Mouse (Mus musculus) G1E (cell line): ENCODE measurements around the gene Scrn1. TPM values are rescaled to one million over a fixed set of nuclear protein-coding genes. Genes with fewer than 3 reads are reported as not detected.

Source experiments
- ATAC-seq: 2 replicates; pipeline ENCODE4 v1.8.0; 2016; ENCODE audit warnings: mild to moderate bottlenecking; ENCODE audit not compliant: insufficient number of reproducible peaks, poor library complexity, low FRiP score, severe bottlenecking; ENCODE audit errors: extremely low read depth
- DNase-seq: peaks from one replicate; pipeline ENCODE4 v3.0.0; 2012; ENCODE audit warnings: low spot score
- H3K27me3 ChIP-seq: 2 replicates; pipeline ENCODE4 v1.6.1; 2012; ENCODE audit warnings: mild to moderate bottlenecking, low read length, inconsistent platforms; ENCODE audit not compliant: insufficient read depth
- H3K36me3 ChIP-seq: replicated peaks from 2 replicates; pipeline ENCODE3; 2012; ENCODE audit warnings: mild to moderate bottlenecking, inconsistent platforms
- H3K4me1 ChIP-seq: 2 replicates; pipeline ENCODE4 v1.6.1; 2012; ENCODE audit warnings: low read depth, low read length, inconsistent platforms, mixed read lengths; ENCODE audit not compliant: insufficient read depth
- H3K4me3 ChIP-seq: 2 replicates; pipeline ENCODE4 v1.5.1; 2012; ENCODE audit warnings: low read depth, mild to moderate bottlenecking, inconsistent platforms, low read length, moderate library complexity, mixed read lengths
- H3K9me3 ChIP-seq: replicated peaks from 2 replicates; pipeline ENCODE4 v1.6.1; 2012; ENCODE audit warnings: inconsistent platforms
- CTCF ChIP-seq: IDR thresholded peaks from 2 replicates; pipeline ENCODE4 v1.5.1; 2012; ENCODE audit warnings: low read depth, low read length, inconsistent platforms, mixed read lengths
- GATA1 ChIP-seq: IDR thresholded peaks from 2 replicates; pipeline ENCODE4 v1.6.1; 2012; ENCODE audit warnings: borderline replicate concordance, low read length, inconsistent platforms, mixed read lengths
- GATA2 ChIP-seq: IDR thresholded peaks from 2 replicates; pipeline ENCODE4 v1.6.1; 2012; ENCODE audit warnings: low read depth, low read length, inconsistent platforms, borderline replicate concordance
- POLR2AphosphoS5 ChIP-seq: IDR thresholded peaks from 2 replicates; pipeline ENCODE4 v1.6.1; 2012; ENCODE audit warnings: low read depth, low read length, inconsistent platforms; ENCODE audit not compliant: insufficient replicate concordance
- TAL1 ChIP-seq: conservative IDR thresholded peaks from 2 replicates; pipeline ENCODE4 v1.6.1; 2012; ENCODE audit warnings: low read depth, low read length, inconsistent platforms, mixed read lengths
- polyA plus RNA-seq: library from polyadenylated mRNA; stranded (reverse); fragments of >175 nt; gene quantifications from 2 replicates; pipeline ENCODE4 v1.2.3, GENCODE M21; 2012
- total RNA-seq, 2 experiments: library from RNA; stranded (forward) in 1 of 2; stranded (reverse) in 1 of 2; fragments of 200-1000 nt in 1 of 2; fragments of >200 nt in 1 of 2; fragmentation: Nextera tagmentation in 1 of 2; gene quantifications; 2 replicates each; pipeline ENCODE4 v1.2.3; 2014 to 2017

Scrn1 gene
- total and polyA plus RNA-seq, 3 experiments: 0.55 TPM; not detected in 2

DNA sequence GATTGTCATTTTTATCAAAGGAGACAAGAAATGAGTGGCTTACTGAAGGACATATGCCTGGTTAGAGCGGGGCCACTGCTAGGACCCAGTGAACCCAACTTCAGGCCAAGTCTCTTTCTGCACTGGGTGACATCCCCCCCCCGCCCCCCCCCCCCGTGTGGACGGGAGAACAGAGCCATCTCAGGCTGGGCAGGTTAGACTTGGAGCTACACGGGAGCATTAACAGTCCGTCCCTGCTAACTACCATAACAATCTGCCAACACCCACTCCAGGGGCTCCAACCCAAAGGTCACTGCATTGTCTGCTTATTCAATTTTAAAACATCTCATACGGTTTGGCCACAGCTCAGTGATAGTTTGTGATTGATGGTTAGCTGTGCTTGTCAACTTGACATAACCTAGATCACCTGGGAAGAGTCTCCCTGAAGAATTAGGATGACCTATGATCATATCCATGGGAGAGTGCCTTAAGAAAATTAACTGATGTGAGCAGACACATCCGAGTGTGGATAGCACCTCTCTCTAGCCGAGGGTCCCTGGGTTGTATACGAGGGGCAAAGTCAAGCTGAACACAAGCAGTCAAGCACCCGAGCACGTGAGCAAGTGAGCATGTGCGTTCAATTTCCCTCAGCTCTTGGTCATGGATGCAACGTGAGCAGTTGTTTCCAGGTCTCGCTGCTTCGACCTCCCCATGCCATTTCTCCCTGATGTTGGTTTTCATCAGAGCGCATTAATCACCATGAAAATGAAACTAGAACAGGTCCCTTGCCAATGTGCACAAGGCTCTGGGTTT is 4.1 kb downstream of the Scrn1 start:
- H3K4me1 ChIP-seq: no peaks in the 10 kb centered on the region
- H3K4me3 ChIP-seq: no peak overlapping the region
- peaks cover 7% of the 10 kb centered on the region; the same call in 1 of the 2 replicates for H3K27me3 ChIP-seq
- TF ChIP-seq POLR2AphosphoS5: no peak
- no peak for TF ChIP-seq GATA1
- no peak for TF ChIP-seq GATA2
- no peak for TF ChIP-seq TAL1
- no peak for TF ChIP-seq CTCF
- no peak for ATAC-seq
- DNase-seq: no peak
- H3K36me3 ChIP-seq: no peaks in the 10 kb centered on the region
- no peaks in the 10 kb centered on the region for H3K9me3 ChIP-seq

DNA sequence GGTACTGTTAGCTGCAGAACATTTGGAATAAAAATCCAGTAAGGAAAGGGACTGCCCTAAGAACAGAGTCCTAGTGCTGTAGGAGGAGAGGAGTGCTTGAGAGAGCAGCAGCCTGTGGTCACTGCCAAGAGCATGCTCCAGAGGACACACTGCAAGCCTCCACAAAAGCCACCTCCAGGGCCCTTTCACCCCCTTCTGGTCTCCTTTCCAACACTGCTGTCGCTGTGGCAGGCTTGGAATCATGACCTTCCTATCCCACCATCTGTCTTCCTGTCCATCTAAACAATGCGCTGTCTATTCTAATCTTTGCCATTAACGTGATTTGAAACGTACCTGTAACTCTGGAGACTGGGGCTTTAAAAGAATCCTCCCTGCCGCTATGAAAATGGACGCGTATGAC is 7.8 kb downstream of the Scrn1 start:
- ATAC-seq (no peak), DNase-seq (no peak)
- H3K4me3 ChIP-seq: no peak overlapping the region
- no peaks in the 10 kb centered on the region for H3K27me3 ChIP-seq
- H3K36me3 ChIP-seq: no peaks in the 10 kb centered on the region
- H3K9me3 ChIP-seq: no peaks in the 10 kb centered on the region
- no peak for TF ChIP-seq GATA2
- TF ChIP-seq GATA1: no peak
- H3K4me1 ChIP-seq: no peaks in the 10 kb centered on the region

DNA sequence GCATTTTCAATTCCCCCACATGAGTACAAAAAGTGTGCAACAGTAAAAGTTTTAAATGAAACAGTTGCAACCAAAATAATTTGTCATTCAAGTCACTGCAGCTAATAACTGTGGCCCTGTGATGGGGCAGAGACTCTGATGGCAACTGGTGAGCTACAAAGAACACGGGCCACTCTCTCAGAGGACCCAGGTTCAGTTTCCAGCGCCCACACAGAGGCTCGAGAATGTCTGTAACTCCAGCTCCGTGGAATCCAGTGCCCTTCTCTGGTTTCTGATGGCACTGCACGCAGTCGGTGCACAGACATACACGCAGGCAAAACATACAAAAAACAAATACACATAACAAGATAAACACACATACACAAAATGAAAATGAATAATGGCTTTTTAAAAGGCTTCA is 8.6 kb downstream of the Scrn1 start:
- TF ChIP-seq GATA2: no peak
- no peak for TF ChIP-seq CTCF
- no peak for TF ChIP-seq POLR2AphosphoS5
- no peak for TF ChIP-seq GATA1
- TF ChIP-seq TAL1: no peak
- H3K27me3 ChIP-seq: no peaks in the 10 kb centered on the region
- ATAC-seq (no peak), DNase-seq (no peak)
- H3K4me3 ChIP-seq: no peak overlapping the region
- H3K4me1 ChIP-seq: no peaks in the 10 kb centered on the region
- no peaks in the 10 kb centered on the region for H3K9me3 ChIP-seq
- H3K36me3 ChIP-seq: no peaks in the 10 kb centered on the region

DNA sequence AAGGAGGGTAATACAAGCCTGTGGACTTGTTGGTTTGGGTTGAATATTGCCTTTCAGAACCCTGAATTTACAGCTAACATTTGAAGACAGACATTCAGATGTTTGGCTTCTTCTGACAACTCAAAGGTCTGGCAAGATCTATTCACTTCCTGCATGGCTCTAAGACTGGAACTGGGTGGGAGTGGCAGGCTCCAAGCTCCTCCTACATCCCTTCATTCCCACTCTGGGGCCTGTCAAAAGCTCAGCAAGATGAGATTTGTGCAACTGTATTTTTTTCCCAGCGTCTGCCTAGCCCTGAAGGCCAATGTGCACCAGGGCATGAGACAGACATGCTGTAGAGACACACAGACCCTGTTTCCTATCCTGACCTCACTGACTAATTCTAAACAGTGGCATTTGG is 10.5 kb downstream of the Scrn1 start:
- no peak for DNase-seq
- TF ChIP-seq TAL1 (no peak), POLR2AphosphoS5 (no peak), GATA1 (no peak), CTCF (no peak), GATA2 (no peak)
- Histone ChIP-seq H3K4me1 (no peaks in the 10 kb centered on the region), H3K27me3 (no peaks in the 10 kb centered on the region), H3K4me3 (no peak overlapping the region), H3K36me3 (no peaks in the 10 kb centered on the region), H3K9me3 (no peaks in the 10 kb centered on the region)
- ATAC-seq: no peak

DNA sequence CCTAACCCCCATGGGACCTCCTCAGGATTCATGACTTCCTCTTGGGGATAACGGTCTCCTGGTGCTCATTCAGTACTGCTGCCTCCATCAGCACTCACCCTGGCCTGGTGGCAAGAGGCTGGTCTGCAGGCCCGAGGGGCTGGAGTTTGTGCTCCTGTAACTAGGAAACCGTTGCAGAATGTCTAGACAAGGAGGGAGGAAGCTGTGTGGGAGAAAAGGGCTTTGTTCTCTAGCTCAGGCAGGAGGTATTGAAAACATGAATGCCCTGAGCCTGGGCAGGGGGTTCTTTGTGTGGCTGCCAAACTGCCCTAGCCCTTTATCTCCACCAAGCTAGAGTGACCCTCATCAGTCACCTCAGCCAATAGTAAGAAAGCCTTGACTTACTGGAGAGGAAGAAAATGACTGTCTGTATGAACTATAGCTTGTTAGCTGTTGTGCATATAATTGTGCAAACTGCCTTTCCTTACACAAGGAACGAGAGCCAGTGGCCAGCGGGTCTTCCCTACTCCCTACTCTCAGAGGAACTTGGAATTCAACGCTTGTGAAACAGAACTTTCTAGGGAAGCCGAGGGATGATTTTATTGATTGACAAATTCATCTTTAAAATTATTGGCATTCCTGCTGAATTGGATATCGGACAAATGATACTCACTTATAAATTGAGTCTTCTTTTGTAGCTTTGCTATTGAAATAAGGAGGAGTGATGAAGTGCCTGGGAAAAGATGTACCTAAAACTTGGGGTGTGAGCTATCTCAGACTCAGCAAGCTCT is 11.8 kb downstream of the Scrn1 start:
- no peaks in the 10 kb centered on the region for H3K36me3 ChIP-seq
- no peak for ATAC-seq
- no peaks in the 10 kb centered on the region for H3K9me3 ChIP-seq
- 0 out of 2 replicates have a peak, but pooled peaks cover 1% of the 10 kb centered on the region for H3K27me3 ChIP-seq
- no peak for DNase-seq
- no peak for TF ChIP-seq GATA2
- TF ChIP-seq GATA1: no peak
- TF ChIP-seq CTCF: no peak
- no peak for TF ChIP-seq POLR2AphosphoS5
- TF ChIP-seq TAL1: no peak
- H3K4me1 ChIP-seq: no peaks in the 10 kb centered on the region
- no peak overlapping the region for H3K4me3 ChIP-seq

DNA sequence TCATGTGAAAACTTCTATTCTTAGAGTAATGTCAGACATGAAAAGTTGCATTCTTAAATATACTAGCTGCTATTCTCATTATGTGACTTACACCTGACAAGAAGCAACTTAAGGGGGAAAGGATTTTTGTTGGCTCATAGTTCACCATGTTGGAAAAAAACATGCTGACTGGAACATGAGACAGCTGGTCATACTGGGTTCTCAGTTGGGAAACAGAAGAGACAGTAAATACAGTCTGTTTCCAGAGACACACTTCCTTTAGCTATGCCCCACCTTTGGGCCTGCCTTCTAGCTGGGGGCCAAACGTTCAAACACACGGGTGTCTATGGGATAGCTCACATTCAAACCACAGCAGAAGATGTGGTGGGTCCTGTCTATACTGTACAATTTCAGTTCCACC is 12.7 kb downstream of the Scrn1 start:
- no peaks in the 10 kb centered on the region for H3K9me3 ChIP-seq
- no peak for ATAC-seq
- no peak for DNase-seq
- no peaks in the 10 kb centered on the region for H3K4me1 ChIP-seq
- H3K4me3 ChIP-seq: no peak overlapping the region
- H3K27me3 ChIP-seq: 0 out of 2 replicates have a peak, but pooled peaks cover 4% of the 10 kb centered on the region
- no peaks in the 10 kb centered on the region for H3K36me3 ChIP-seq
- TF ChIP-seq GATA1 (no peak), GATA2 (no peak), CTCF (no peak), TAL1 (no peak), POLR2AphosphoS5 (no peak)
